Mouse (Mus musculus): Measurements from ENCODE around the gene Crot.

DNA sequence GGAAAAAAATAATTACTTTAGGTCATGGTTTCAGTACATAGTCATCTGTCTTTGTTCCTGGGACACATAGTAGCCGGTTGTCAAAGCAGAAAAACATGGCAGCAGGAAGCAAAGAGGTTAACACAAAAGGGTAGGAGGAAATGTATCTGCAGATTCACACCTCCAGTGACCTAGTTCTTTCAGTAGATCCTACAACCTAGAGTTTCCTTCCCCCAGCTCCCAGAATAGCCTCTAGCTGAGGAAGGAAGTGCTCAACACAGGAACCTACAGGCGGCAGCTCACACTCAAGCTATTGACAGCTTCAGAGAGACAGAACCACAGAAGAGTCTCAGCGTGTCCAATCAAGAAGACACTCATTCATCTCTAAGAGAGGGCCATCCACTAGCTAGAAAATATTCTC is 18.2 kb upstream of the Crot start:
- TF ChIP-seq CTCF (IDR thresholded peaks at IDR 0.05; ENCODE audit: borderline replicate concordance, insufficient read depth, low read depth, low read length) (no peak), POLR2A (IDR thresholded peaks at IDR 0.05; ENCODE audit: borderline replicate concordance, insufficient read depth, low read length) (no peak)

All from cerebellum, adult 2 months (tissue).